Mouse (Mus musculus): Measurements from ENCODE around the gene Pga5. TPM values are rescaled to one million over a fixed set of nuclear protein-coding genes. Genes with fewer than 3 reads are reported as not detected.

Pga5 gene
- polyA plus RNA-seq, 1 experiment from 2014 or later, result 22,358 TPM

GRCm38 (mm10) chr19:10708900-10709299 lies 31.0 kb upstream of the Pga5 start:
- Histone ChIP-seq H3K4me2 (replicated peaks; ENCODE audit: low read depth) (no peak overlapping the region), H3K9me3 (ENCODE audit: control insufficient read depth, low read length) (no peaks in the 10 kb centered on the region), H3K4me3 (ENCODE audit: low read depth, low read length) (no peak overlapping the region), H3K27ac (replicated peaks) (peak overlapping the region; percentile 75), H3K4me1 (replicated peaks; ENCODE audit: control insufficient read depth, insufficient read depth) (no peaks in the 10 kb centered on the region), H3K36me3 (ENCODE audit: control insufficient read depth, insufficient read depth, low read length) (peaks cover 31% of the 10 kb centered on the region), H3K27me3 (ENCODE audit: control insufficient read depth, insufficient read depth, low read length) (no peaks in the 10 kb centered on the region), H3K9ac (ENCODE audit: low read length) (peak overlapping the region; percentile 35; the same call in 1 of the 2 replicates)
- no peak for DNase-seq (ENCODE audit: low spot score)
- ATAC-seq (ENCODE audit: low FRiP score, low TSS enrichment), result no peak
- TF ChIP-seq EP300 (optimal IDR thresholded peaks at IDR 0.05) (no peak), CTCF (IDR thresholded peaks at IDR 0.05; ENCODE audit: low read depth) (no peak)
- 65% methylated on average over 6 of the region's 6 CpGs for WGBS

- no peak overlapping the region for H3K4me2 ChIP-seq (replicated peaks; ENCODE audit: low read depth)
- H3K27ac ChIP-seq (replicated peaks), result 0 out of 2 replicates have a peak overlapping the region, but pooled peaks have one; percentile 9
- no peaks in the 10 kb centered on the region for H3K27me3 ChIP-seq (ENCODE audit: control insufficient read depth, insufficient read depth, low read length)
- DNase-seq (ENCODE audit: low spot score), result no peak
- H3K9me3 ChIP-seq (ENCODE audit: control insufficient read depth, low read length), result no peaks in the 10 kb centered on the region
- TF ChIP-seq CTCF (IDR thresholded peaks at IDR 0.05; ENCODE audit: low read depth) (no peak), EP300 (optimal IDR thresholded peaks at IDR 0.05) (no peak)
- 0 out of 2 replicates have a peak, but pooled peaks cover under 1% of the 10 kb centered on the region for H3K4me1 ChIP-seq (replicated peaks; ENCODE audit: control insufficient read depth, insufficient read depth)
- ATAC-seq (ENCODE audit: low FRiP score, low TSS enrichment), result no peak
- no peak overlapping the region for H3K4me3 ChIP-seq (ENCODE audit: low read depth, low read length)
- no peak overlapping the region for H3K9ac ChIP-seq (ENCODE audit: low read length)
- WGBS, result 87% methylated on average over 1 of the region's 1 CpGs
- H3K36me3 ChIP-seq (ENCODE audit: control insufficient read depth, insufficient read depth, low read length), result peaks cover 25% of the 10 kb centered on the region
Measured at GRCm38 (mm10) chr19:10707881-10708280, 30.0 kb upstream of the Pga5 start.

GRCm38 (mm10) chr19:10707087-10707875 lies 29.4 kb upstream of the Pga5 start:
- no peaks in the 10 kb centered on the region for H3K9me3 ChIP-seq (ENCODE audit: control insufficient read depth, low read length)
- no peaks in the 10 kb centered on the region for H3K27me3 ChIP-seq (ENCODE audit: control insufficient read depth, insufficient read depth, low read length)
- H3K9ac ChIP-seq (ENCODE audit: low read length), result no peak overlapping the region
- H3K4me1 ChIP-seq (replicated peaks; ENCODE audit: control insufficient read depth, insufficient read depth), result 0 out of 2 replicates have a peak, but pooled peaks cover 3% of the 10 kb centered on the region
- no peak overlapping the region for H3K4me3 ChIP-seq (ENCODE audit: low read depth, low read length)
- H3K36me3 ChIP-seq (ENCODE audit: control insufficient read depth, insufficient read depth, low read length), result peaks cover 21% of the 10 kb centered on the region
- 75% methylated on average over 13 of the region's 13 CpGs for WGBS
- no peak for ATAC-seq (ENCODE audit: low FRiP score, low TSS enrichment)
- no peak overlapping the region for H3K27ac ChIP-seq (replicated peaks)
- TF ChIP-seq CTCF (IDR thresholded peaks at IDR 0.05; ENCODE audit: low read depth) (no peak), EP300 (optimal IDR thresholded peaks at IDR 0.05) (no peak)
- no peak overlapping the region for H3K4me2 ChIP-seq (replicated peaks; ENCODE audit: low read depth)
- DNase-seq (ENCODE audit: low spot score), result no peak

- Histone ChIP-seq H3K27ac (replicated peaks) (peak overlapping the region; percentile 77), H3K4me3 (ENCODE audit: low read depth, low read length) (no peak overlapping the region), H3K27me3 (ENCODE audit: control insufficient read depth, insufficient read depth, low read length) (no peaks in the 10 kb centered on the region), H3K4me1 (replicated peaks; ENCODE audit: control insufficient read depth, insufficient read depth) (peaks cover 24% of the 10 kb centered on the region), H3K4me2 (replicated peaks; ENCODE audit: low read depth) (no peak overlapping the region), H3K9ac (ENCODE audit: low read length) (no peak overlapping the region), H3K9me3 (ENCODE audit: control insufficient read depth, low read length) (no peaks in the 10 kb centered on the region), H3K36me3 (ENCODE audit: control insufficient read depth, insufficient read depth, low read length) (peaks cover 9% of the 10 kb centered on the region)
- WGBS, result 59% methylated on average over 8 of the region's 8 CpGs
- no peak for TF ChIP-seq CTCF (IDR thresholded peaks at IDR 0.05; ENCODE audit: low read depth)
- no peak for TF ChIP-seq EP300 (optimal IDR thresholded peaks at IDR 0.05)
- DNase-seq (ENCODE audit: low spot score) (no peak), ATAC-seq (ENCODE audit: low FRiP score, low TSS enrichment) (no peak)
Measured at GRCm38 (mm10) chr19:10703470-10703869, 25.6 kb upstream of the Pga5 start.

- Histone ChIP-seq H3K27ac (replicated peaks) (peak overlapping the region; percentile 67; the same call in 1 of the 2 replicates), H3K4me3 (ENCODE audit: low read depth, low read length) (no peak overlapping the region), H3K27me3 (ENCODE audit: control insufficient read depth, insufficient read depth, low read length) (no peaks in the 10 kb centered on the region), H3K4me1 (replicated peaks; ENCODE audit: control insufficient read depth, insufficient read depth) (peaks cover 36% of the 10 kb centered on the region), H3K9me3 (ENCODE audit: control insufficient read depth, low read length) (no peaks in the 10 kb centered on the region), H3K9ac (ENCODE audit: low read length) (no peak overlapping the region), H3K4me2 (replicated peaks; ENCODE audit: low read depth) (no peak overlapping the region), H3K36me3 (ENCODE audit: control insufficient read depth, insufficient read depth, low read length) (peaks cover 4% of the 10 kb centered on the region)
- no peak for TF ChIP-seq EP300 (optimal IDR thresholded peaks at IDR 0.05)
- TF ChIP-seq CTCF (IDR thresholded peaks at IDR 0.05; ENCODE audit: low read depth), result peak; percentile 56
- ATAC-seq (ENCODE audit: low FRiP score, low TSS enrichment) (no peak), DNase-seq (ENCODE audit: low spot score) (peak; percentile 65)
- 74% methylated on average over 8 of the region's 8 CpGs for WGBS
Measured at GRCm38 (mm10) chr19:10702125-10702524, 24.3 kb upstream of the Pga5 start.

All from stomach, postnatal 0 days (tissue).